Comparison of ENCODE assay signal across 24 mouse cellular contexts in the genomic region with DNA sequence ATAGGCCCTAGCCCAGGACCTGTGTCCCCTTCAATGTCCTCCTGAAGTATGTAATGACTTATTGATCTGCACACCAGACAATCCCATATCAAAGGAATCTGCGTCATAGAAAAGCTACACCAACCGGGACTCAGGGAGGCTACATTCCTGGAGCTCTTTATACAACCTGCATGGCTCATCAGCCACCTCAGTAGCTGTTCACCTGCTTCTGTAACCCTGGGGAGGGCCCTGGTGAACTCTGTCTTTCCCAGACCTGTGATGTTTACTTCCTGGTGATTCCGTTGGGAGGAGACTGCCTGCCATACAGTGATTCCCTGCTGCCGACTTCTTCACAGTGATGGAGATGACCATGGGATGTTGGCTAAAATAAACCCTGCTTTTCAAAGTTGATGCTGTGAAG. TPM values are rescaled to one million over a fixed set of nuclear protein-coding genes. Genes with fewer than 3 reads are reported as not detected.
DNase-seq lines count a peak whose midpoint lies in the region; ATAC-seq and TF ChIP-seq lines count a peak whose summit lies in the region.
"Had no signal": no experiment of that assay in that cellular context is flagged by ENCODE, and none has a peak within 500 bp of the region (broad histone marks: within the 10 kb centered on the region; RNA-seq: fewer than 3 reads in every experiment).

No protein-coding gene starts in this region.

- no peak overlapping the region for H3K27ac ChIP-seq in intestine, embryonic 14.5 days (ENCODE audit: low read depth)
- H3K27ac ChIP-seq in intestine, postnatal 0 days (ENCODE audit: low read depth, low read length), result no peak overlapping the region
- no peak overlapping the region for H3K27ac ChIP-seq in intestine, embryonic 15.5 days
- H3K27ac ChIP-seq in intestine, embryonic 16.5 days (ENCODE audit: low read length), result no peak overlapping the region
- H3K27ac ChIP-seq: embryonic facial prominence, embryonic 13.5 days; embryonic facial prominence, embryonic 15.5 days; forebrain, embryonic 10.5 days; forebrain, embryonic 12.5 days had no signal

- H3K4me3 ChIP-seq in intestine, embryonic 14.5 days (ENCODE audit: low read depth, low read length), result no peak overlapping the region
- H3K4me3 ChIP-seq in intestine, postnatal 0 days (ENCODE audit: low read depth, low read length), result no peak overlapping the region
- no peak overlapping the region for H3K4me3 ChIP-seq in intestine, embryonic 15.5 days (replicated peaks)
- no peak overlapping the region for H3K4me3 ChIP-seq in intestine, embryonic 16.5 days (ENCODE audit: low read length)
- H3K4me3 ChIP-seq: embryonic facial prominence, embryonic 13.5 days; embryonic facial prominence, embryonic 15.5 days; erythroblast, embryonic 14.5 days; forebrain, embryonic 10.5 days; forebrain, embryonic 12.5 days had no signal

- H3K27me3 ChIP-seq in intestine, embryonic 14.5 days (replicated peaks; ENCODE audit: control insufficient read depth, insufficient read depth, low read length), result no peaks in the 10 kb centered on the region
- H3K27me3 ChIP-seq in intestine, postnatal 0 days (replicated peaks; ENCODE audit: control insufficient read depth, insufficient read depth, low read length), result no peaks in the 10 kb centered on the region
- H3K27me3 ChIP-seq in intestine, embryonic 15.5 days (replicated peaks), result no peaks in the 10 kb centered on the region
- H3K27me3 ChIP-seq in intestine, embryonic 16.5 days (replicated peaks; ENCODE audit: control insufficient read depth, insufficient read depth, low read length), result no peaks in the 10 kb centered on the region
- H3K27me3 ChIP-seq: embryonic facial prominence, embryonic 13.5 days; embryonic facial prominence, embryonic 15.5 days; forebrain, embryonic 12.5 days had no signal

- 0 out of 2 replicates have a peak, but pooled peaks have one; percentile 36 for ATAC-seq in intestine, embryonic 14.5 days (replicated peaks; ENCODE audit: low FRiP score, low TSS enrichment, low read depth)
- ATAC-seq in intestine, postnatal 0 days, result no peak
- peak; percentile 56; the same call in 1 of the 2 replicates for ATAC-seq in intestine, embryonic 15.5 days
- ATAC-seq in intestine, embryonic 16.5 days, result peak; percentile 57; the same call in 1 of the 2 replicates
- ATAC-seq: forebrain, embryonic 14.5 days; forebrain, embryonic 16.5 days had no signal

- H3K9me3 ChIP-seq in intestine, embryonic 14.5 days (ENCODE audit: control insufficient read depth, low read length), result no peaks in the 10 kb centered on the region
- no peaks in the 10 kb centered on the region for H3K9me3 ChIP-seq in intestine, postnatal 0 days (ENCODE audit: control insufficient read depth)
- H3K9me3 ChIP-seq in intestine, embryonic 15.5 days, result no peaks in the 10 kb centered on the region
- H3K9me3 ChIP-seq in intestine, embryonic 16.5 days (ENCODE audit: control insufficient read depth, low read length), result no peaks in the 10 kb centered on the region
- H3K9me3 ChIP-seq: embryonic facial prominence, embryonic 13.5 days; embryonic facial prominence, embryonic 15.5 days; forebrain, embryonic 10.5 days; forebrain, embryonic 12.5 days had no signal

- TF ChIP-seq CTCF in intestine, postnatal 0 days (IDR thresholded peaks at IDR 0.05; ENCODE audit: low read depth), result no peak

- WGBS in intestine, embryonic 14.5 days, result 50% methylated on average over 4 of the region's 4 CpGs
- WGBS in intestine, postnatal 0 days, result 30% methylated on average over 4 of the region's 4 CpGs
- 36% methylated on average over 4 of the region's 4 CpGs for WGBS in intestine, embryonic 15.5 days
- 40% methylated on average over 4 of the region's 4 CpGs for WGBS in intestine, embryonic 16.5 days

- H3K4me1 ChIP-seq in intestine, embryonic 14.5 days (replicated peaks; ENCODE audit: control insufficient read depth, insufficient read depth, low read length), result no peaks in the 10 kb centered on the region
- no peaks in the 10 kb centered on the region for H3K4me1 ChIP-seq in intestine, postnatal 0 days (replicated peaks; ENCODE audit: control insufficient read depth, insufficient read depth, low read length)
- H3K4me1 ChIP-seq in intestine, embryonic 15.5 days (replicated peaks), result no peaks in the 10 kb centered on the region
- H3K4me1 ChIP-seq in intestine, embryonic 16.5 days (ENCODE audit: control insufficient read depth, insufficient read depth, low read length), result no peaks in the 10 kb centered on the region
- H3K4me1 ChIP-seq: embryonic facial prominence, embryonic 13.5 days; embryonic facial prominence, embryonic 15.5 days; forebrain, embryonic 10.5 days; forebrain, embryonic 12.5 days had no signal

- H3K9ac ChIP-seq in intestine, embryonic 14.5 days (ENCODE audit: low read length), result no peak overlapping the region
- no peak overlapping the region for H3K9ac ChIP-seq in intestine, postnatal 0 days (ENCODE audit: low read depth, low read length)
- H3K9ac ChIP-seq in intestine, embryonic 15.5 days, result no peak overlapping the region
- H3K9ac ChIP-seq in intestine, embryonic 16.5 days (ENCODE audit: low read depth, low read length), result no peak overlapping the region
- H3K9ac ChIP-seq: embryonic facial prominence, embryonic 13.5 days; embryonic facial prominence, embryonic 15.5 days; forebrain, embryonic 12.5 days had no signal

- no peak for DNase-seq in intestine, embryonic 14.5 days (ENCODE audit: low spot score)
- DNase-seq in cerebellum, adult 11-12 months, result no peak
- DNase-seq: adrenal gland, adult 2 months; adrenal gland, postnatal 10 days; adrenal gland, postnatal 25 days; cerebellum, adult 11 months; cerebellum, adult 2 months; cerebellum, adult 9-10 months; cerebellum, postnatal 10 days; embryo, embryonic 11 days had no signal

- H3K36me3 ChIP-seq in intestine, embryonic 14.5 days (ENCODE audit: control insufficient read depth, insufficient read depth, low read length), result no peaks in the 10 kb centered on the region
- peaks cover 3% of the 10 kb centered on the region; the same call in 1 of the 2 replicates for H3K36me3 ChIP-seq in intestine, postnatal 0 days (ENCODE audit: control insufficient read depth, insufficient read depth)
- no peaks in the 10 kb centered on the region for H3K36me3 ChIP-seq in intestine, embryonic 15.5 days
- H3K36me3 ChIP-seq in intestine, embryonic 16.5 days (ENCODE audit: control insufficient read depth, insufficient read depth, low read length), result no peaks in the 10 kb centered on the region
- H3K36me3 ChIP-seq: embryonic facial prominence, embryonic 13.5 days; embryonic facial prominence, embryonic 15.5 days; forebrain, embryonic 10.5 days; forebrain, embryonic 12.5 days had no signal

- no peak overlapping the region for H3K4me2 ChIP-seq in intestine, embryonic 14.5 days (ENCODE audit: low read length)
- H3K4me2 ChIP-seq in intestine, postnatal 0 days (replicated peaks; ENCODE audit: low read depth), result no peak overlapping the region
- no peak overlapping the region for H3K4me2 ChIP-seq in intestine, embryonic 15.5 days (replicated peaks)
- no peak overlapping the region for H3K4me2 ChIP-seq in intestine, embryonic 16.5 days (ENCODE audit: low read depth, low read length)
- H3K4me2 ChIP-seq: embryonic facial prominence, embryonic 13.5 days; embryonic facial prominence, embryonic 15.5 days; forebrain, embryonic 12.5 days had no signal

RNA-seq across cellular contexts. Expression of a gene that starts 17.2 kb away (rescaled TPM):
- 0.16 TPM in 1 of 2 replicates, not detected in the other for polyA plus RNA-seq in intestine, embryonic 14.5 days (2014; fragmentation: Nextera tagmentation; extraction: Ambion mirVana)
- polyA plus RNA-seq in intestine, postnatal 0 days (2015; fragmentation: Nextera tagmentation; extraction: Ambion mirVana), result 0.13 and 0.17 TPM in 2 replicates
- polyA plus RNA-seq in intestine, embryonic 15.5 days (2015; fragmentation: Nextera tagmentation; extraction: Ambion mirVana), result 3.0 and 11.2 TPM in 2 replicates
- polyA plus RNA-seq in intestine, embryonic 16.5 days (2015; fragmentation: Nextera tagmentation; extraction: Ambion mirVana), result 8.3 and 11.8 TPM in 2 replicates
- polyA plus RNA-seq: adrenal gland, adult 2 months; brain, embryonic 14.5 days; C2C12; cerebellum, adult 2 months; cortical plate, adult 2 months; embryonic facial prominence, embryonic 11.5 days; embryonic facial prominence, embryonic 13.5 days; embryonic facial prominence, embryonic 15.5 days; erythroblast, embryonic 14.5 days; forebrain, embryonic 10.5 days; forebrain, embryonic 12.5 days; forebrain, embryonic 14.5 days; forebrain, embryonic 16.5 days had no signal

RNA-seq across cellular contexts. Expression of a gene that starts 38.2 kb away (rescaled TPM):
- polyA plus RNA-seq in intestine, embryonic 14.5 days (2014; fragmentation: Nextera tagmentation; extraction: Ambion mirVana), result 5.7 and 7.0 TPM in 2 replicates
- polyA plus RNA-seq in intestine, postnatal 0 days (2015; fragmentation: Nextera tagmentation; extraction: Ambion mirVana), result 4.7 and 4.8 TPM in 2 replicates
- 8.9 and 9.1 TPM in 2 replicates for polyA plus RNA-seq in intestine, embryonic 15.5 days (2015; fragmentation: Nextera tagmentation; extraction: Ambion mirVana)
- 8.4 and 11.5 TPM in 2 replicates for polyA plus RNA-seq in intestine, embryonic 16.5 days (2015; fragmentation: Nextera tagmentation; extraction: Ambion mirVana)

RNA-seq across cellular contexts. Expression of a gene that starts 54.7 kb away (rescaled TPM):
- 25.6 and 26.5 TPM in 2 replicates for polyA plus RNA-seq in intestine, embryonic 14.5 days (2014; fragmentation: Nextera tagmentation; extraction: Ambion mirVana)
- polyA plus RNA-seq in intestine, postnatal 0 days (2015; fragmentation: Nextera tagmentation; extraction: Ambion mirVana), result 31.6 and 34.4 TPM in 2 replicates
- 28.2 and 34.4 TPM in 2 replicates for polyA plus RNA-seq in intestine, embryonic 15.5 days (2015; fragmentation: Nextera tagmentation; extraction: Ambion mirVana)
- polyA plus RNA-seq in intestine, embryonic 16.5 days (2015; fragmentation: Nextera tagmentation; extraction: Ambion mirVana), result 31.1 and 32.1 TPM in 2 replicates
